8 mouse cellular contexts compared by ENCODE assay signal in the genomic region with DNA sequence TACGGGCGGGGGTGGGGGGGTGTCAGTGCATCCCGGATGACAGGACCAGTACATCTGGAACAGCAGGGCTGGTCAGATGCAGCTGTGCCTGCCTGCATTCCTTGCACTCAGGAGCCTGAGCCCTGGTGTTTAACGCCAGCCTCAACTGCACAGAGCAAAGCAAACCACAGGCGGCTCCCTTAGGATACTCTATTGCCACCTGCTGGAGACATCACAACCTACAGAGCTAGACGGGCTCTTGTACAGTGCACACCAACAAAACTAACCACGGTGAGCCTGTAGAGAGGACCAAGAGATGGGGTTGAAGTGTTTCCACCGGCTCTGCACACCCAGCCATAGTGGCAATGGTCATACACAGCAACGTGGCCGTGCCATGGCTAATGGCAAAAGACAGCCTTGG. TPM values are rescaled to one million over a fixed set of nuclear protein-coding genes. Genes with fewer than 3 reads are reported as not detected.
DNase-seq lines count a peak whose midpoint lies in the region; ATAC-seq and TF ChIP-seq lines count a peak whose summit lies in the region.

No protein-coding gene starts in this region.

- no peak overlapping the region for H3K9ac ChIP-seq in hindbrain, embryonic 11.5 days (ENCODE audit: low read depth, low read length)
- 0 out of 2 replicates have a peak overlapping the region, but pooled peaks have one; percentile 20 for H3K9ac ChIP-seq in midbrain, embryonic 11.5 days (ENCODE audit: low read length)
- H3K9ac ChIP-seq in stomach, embryonic 16.5 days (ENCODE audit: low read length): no peak overlapping the region

- ATAC-seq in hindbrain, embryonic 11.5 days (ENCODE audit: low FRiP score): peak; percentile 45; the same call in 1 of the 2 replicates
- ATAC-seq in midbrain, embryonic 11.5 days (ENCODE audit: low FRiP score): peak; percentile 59
- peak; percentile 70; the same call in 1 of the 2 replicates for ATAC-seq in stomach, embryonic 16.5 days (ENCODE audit: insufficient read depth, low FRiP score)

- no peak overlapping the region for H3K4me3 ChIP-seq in testis, adult 2 months (ENCODE audit: control insufficient read depth, low read depth, low read length)
- H3K4me3 ChIP-seq in hindbrain, embryonic 11.5 days (ENCODE audit: low read depth, low read length): no peak overlapping the region
- no peak overlapping the region for H3K4me3 ChIP-seq in midbrain, embryonic 11.5 days (ENCODE audit: low read depth, low read length)
- H3K4me3 ChIP-seq in stomach, embryonic 16.5 days (replicated peaks; ENCODE audit: low read length): no peak overlapping the region

- TF ChIP-seq POLR2A in testis, adult 2 months (IDR thresholded peaks at IDR 0.05; ENCODE audit: control insufficient read depth, low read depth, low read length): no peak

- H3K9me3 ChIP-seq in hindbrain, embryonic 11.5 days (ENCODE audit: control insufficient read depth, low read length): no peaks in the 10 kb centered on the region
- no peaks in the 10 kb centered on the region for H3K9me3 ChIP-seq in midbrain, embryonic 11.5 days (ENCODE audit: control insufficient read depth, low read length)
- H3K9me3 ChIP-seq in stomach, embryonic 16.5 days (replicated peaks; ENCODE audit: control insufficient read depth, low read length): no peaks in the 10 kb centered on the region

- peaks cover 16% of the 10 kb centered on the region for H3K4me1 ChIP-seq in testis, adult 2 months (ENCODE audit: control insufficient read depth, insufficient read depth, low read length)
- peaks cover 39% of the 10 kb centered on the region for H3K4me1 ChIP-seq in hindbrain, embryonic 11.5 days (replicated peaks; ENCODE audit: control insufficient read depth, insufficient read depth, low read length)
- H3K4me1 ChIP-seq in midbrain, embryonic 11.5 days (ENCODE audit: control insufficient read depth, insufficient read depth, low read length): peaks cover 55% of the 10 kb centered on the region
- 0 out of 2 replicates have a peak, but pooled peaks cover 3% of the 10 kb centered on the region for H3K4me1 ChIP-seq in stomach, embryonic 16.5 days (ENCODE audit: control insufficient read depth, insufficient read depth, low read length)

- TF ChIP-seq CTCF in testis, adult 2 months (IDR thresholded peaks at IDR 0.05; ENCODE audit: control insufficient read depth, insufficient read depth, insufficient replicate concordance, low read depth, low read length): peak; percentile 45; the same call in 1 of the 2 replicates

- WGBS in hindbrain, embryonic 11.5 days: 37% methylated on average over 10 of the region's 10 CpGs
- 46% methylated on average over 10 of the region's 10 CpGs for whole genome bisulfite sequencing in midbrain, embryonic 11.5 days
- WGBS in stomach, embryonic 16.5 days: 39% methylated on average over 10 of the region's 10 CpGs

- H3K27me3 ChIP-seq in testis, adult 2 months (ENCODE audit: control insufficient read depth, insufficient read depth, low read length): no peaks in the 10 kb centered on the region
- H3K27me3 ChIP-seq in hindbrain, embryonic 11.5 days (ENCODE audit: control insufficient read depth, insufficient read depth, low read length): peaks cover 19% of the 10 kb centered on the region
- peaks cover 28% of the 10 kb centered on the region for H3K27me3 ChIP-seq in midbrain, embryonic 11.5 days (ENCODE audit: control insufficient read depth, insufficient read depth, low read length)
- peaks cover 29% of the 10 kb centered on the region for H3K27me3 ChIP-seq in stomach, embryonic 16.5 days (ENCODE audit: control insufficient read depth, insufficient read depth, low read length)

- no peak overlapping the region for H3K4me2 ChIP-seq in hindbrain, embryonic 11.5 days (replicated peaks; ENCODE audit: low read depth, low read length)
- H3K4me2 ChIP-seq in midbrain, embryonic 11.5 days: no peak overlapping the region
- no peak overlapping the region for H3K4me2 ChIP-seq in stomach, embryonic 16.5 days (ENCODE audit: low read depth, low read length)

- H3K36me3 ChIP-seq in testis, adult 2 months (ENCODE audit: control insufficient read depth, insufficient read depth, low read length): no peaks in the 10 kb centered on the region
- H3K36me3 ChIP-seq in hindbrain, embryonic 11.5 days (ENCODE audit: control insufficient read depth, insufficient read depth, low read length): peaks cover 3% of the 10 kb centered on the region; the same call in 1 of the 2 replicates
- H3K36me3 ChIP-seq in midbrain, embryonic 11.5 days (ENCODE audit: control insufficient read depth, insufficient read depth, low read length): no peaks in the 10 kb centered on the region; the same call in 1 of the 2 replicates
- no peaks in the 10 kb centered on the region for H3K36me3 ChIP-seq in stomach, embryonic 16.5 days (ENCODE audit: control insufficient read depth, insufficient read depth, low read length)

- no peak overlapping the region for H3K27ac ChIP-seq in testis, adult 2 months (ENCODE audit: control insufficient read depth, insufficient read depth, low read depth, low read length)
- no peak overlapping the region for H3K27ac ChIP-seq in hindbrain, embryonic 11.5 days (ENCODE audit: low read depth, low read length)
- H3K27ac ChIP-seq in midbrain, embryonic 11.5 days (ENCODE audit: low read depth, low read length): no peak overlapping the region
- no peak overlapping the region for H3K27ac ChIP-seq in stomach, embryonic 16.5 days (ENCODE audit: low read length)

- DNase-seq in testis, postnatal 14 days (ENCODE audit: low spot score): no peak
- peak; percentile 89 for DNase-seq in embryo, embryonic 10.5 days (ENCODE audit: low spot score)
- DNase-seq in hindbrain, embryonic 11.5 days (ENCODE audit: low spot score): peak; percentile 80
- DNase-seq in layer of hippocampus, adult 9-10 months (ENCODE audit: low spot score): peak; percentile 27
- peak; percentile 94 for DNase-seq in midbrain, embryonic 11.5 days (ENCODE audit: low spot score, missing footprints)
- no peak for DNase-seq in c-Kit-positive CD71-positive TER-119-positive erythroid progenitor cells, embryonic 14.5 days (ENCODE audit: low spot score)

RNA-seq across cellular contexts. Expression of a gene that starts 9.0 kb away (rescaled TPM):
- 79.8 and 97.0 TPM in 2 replicates for polyA plus RNA-seq in testis, adult 2 months (2012; rRNA removed)
- polyA plus RNA-seq in hindbrain, embryonic 11.5 days (2014; fragmentation: Nextera tagmentation; extraction: Ambion mirVana): not detected in 2 replicates
- polyA plus RNA-seq in midbrain, embryonic 11.5 days (2014; fragmentation: Nextera tagmentation; extraction: Ambion mirVana): not detected in 2 replicates
- polyA plus RNA-seq in stomach, embryonic 16.5 days (2015; fragmentation: Nextera tagmentation; extraction: Ambion mirVana): not detected in 2 replicates

RNA-seq across cellular contexts. Expression of a gene that starts 22.1 kb away (rescaled TPM):
- polyA plus RNA-seq in testis, adult 2 months (2012; rRNA removed): 0.44 and 0.46 TPM in 2 replicates
- 1.2 and 2.1 TPM in 2 replicates for polyA plus RNA-seq in hindbrain, embryonic 11.5 days (2014; fragmentation: Nextera tagmentation; extraction: Ambion mirVana)
- 1.0 and 1.4 TPM in 2 replicates for polyA plus RNA-seq in midbrain, embryonic 11.5 days (2014; fragmentation: Nextera tagmentation; extraction: Ambion mirVana)
- polyA plus RNA-seq in stomach, embryonic 16.5 days (2015; fragmentation: Nextera tagmentation; extraction: Ambion mirVana): 0.05 and 0.10 TPM in 2 replicates

RNA-seq across cellular contexts. Expression of a gene that starts 59.3 kb away (rescaled TPM):
- polyA plus RNA-seq in testis, adult 2 months (2012; rRNA removed): not detected in 2 replicates
- polyA plus RNA-seq in hindbrain, embryonic 11.5 days (2014; fragmentation: Nextera tagmentation; extraction: Ambion mirVana): not detected in 2 replicates
- not detected in 2 replicates for polyA plus RNA-seq in midbrain, embryonic 11.5 days (2014; fragmentation: Nextera tagmentation; extraction: Ambion mirVana)
- polyA plus RNA-seq in stomach, embryonic 16.5 days (2015; fragmentation: Nextera tagmentation; extraction: Ambion mirVana): not detected in 2 replicates

Comparison
In these comparisons a context has a peak if more than half of its experiments do, and no peak if none do; other contexts are left out.
1. DNase-seq: peak in embryo, embryonic 10.5 days (single experiment), hindbrain, embryonic 11.5 days (single experiment), layer of hippocampus, adult 9-10 months (single experiment) and midbrain, embryonic 11.5 days (single experiment); none in testis, postnatal 14 days (single experiment) and c-Kit-positive CD71-positive TER-119-positive erythroid progenitor cells, embryonic 14.5 days (single experiment).
2. RNA of a gene that starts 9.0 kb away (polyA plus RNA-seq): 79.8 to 97.0 TPM in testis, adult 2 months; not detected in hindbrain, embryonic 11.5 days, not detected in midbrain, embryonic 11.5 days and not detected in stomach, embryonic 16.5 days; every median in the first group is over 10 times any median in the second.
3. Peak in every context shown above with its lines, with median percentiles within 50 percentile points of each other: ATAC-seq.